ENCODE assay signal across 9 mouse cellular contexts in genomic region chr19:48206861-48207730, GRCm38 (mm10). TPM values are rescaled to one million over a fixed set of nuclear protein-coding genes. Genes with fewer than 3 reads are reported as not detected.
DNase-seq lines count a peak whose midpoint lies in the region; ATAC-seq and TF ChIP-seq lines count a peak whose summit lies in the region.
"Had no signal": no experiment of that assay in that cellular context is flagged by ENCODE, and none has a peak within 500 bp of the region (broad histone marks: within the 10 kb centered on the region; RNA-seq: fewer than 3 reads in every experiment).

No protein-coding gene starts in this region.

- intact Hi-C loops in heart, postnatal 36 days (cut with DNase I): loop anchor here (10.0 kb wide), 1 partner anchor 178 kb away; no protein-coding TSS in a partner anchor

- no peaks in the 10 kb centered on the region for H3K9me3 ChIP-seq in heart, embryonic 15.5 days (replicated peaks)
- H3K9me3 ChIP-seq in hindbrain, embryonic 10.5 days: peaks cover 1% of the 10 kb centered on the region; the same call in 1 of the 2 replicates
- H3K9me3 ChIP-seq in midbrain, embryonic 14.5 days (ENCODE audit: control insufficient read depth, low read length): peaks cover 3% of the 10 kb centered on the region; the same call in 1 of the 2 replicates

- peak overlapping the region; percentile 96 for H3K4me2 ChIP-seq in heart, embryonic 15.5 days
- peak overlapping the region; percentile 96 for H3K4me2 ChIP-seq in midbrain, embryonic 14.5 days (ENCODE audit: low read length)

- peaks cover 72% of the 10 kb centered on the region for H3K27me3 ChIP-seq in heart, embryonic 15.5 days
- H3K27me3 ChIP-seq in hindbrain, embryonic 10.5 days (ENCODE audit: insufficient read depth, poor library complexity, severe bottlenecking): peaks cover 61% of the 10 kb centered on the region
- peaks cover 3% of the 10 kb centered on the region for H3K27me3 ChIP-seq in midbrain, embryonic 14.5 days (ENCODE audit: control insufficient read depth, insufficient read depth, low read length)
- H3K27me3 ChIP-seq: CH12.LX had no signal

- no peak for TF ChIP-seq POLR2A in cortical plate, adult 2 months (IDR thresholded peaks at IDR 0.05; ENCODE audit: extremely low read depth, insufficient read depth, low read length)

- peak overlapping the region; percentile 52 for H3K4me3 ChIP-seq in heart, embryonic 15.5 days
- peak overlapping the region; percentile 96 for H3K4me3 ChIP-seq in cortical plate, adult 2 months (ENCODE audit: insufficient read depth, low read length)
- H3K4me3 ChIP-seq in hindbrain, embryonic 10.5 days: peak overlapping the region; percentile 78
- peak overlapping the region; percentile 64 for H3K4me3 ChIP-seq in midbrain, embryonic 14.5 days (replicated peaks; ENCODE audit: low read depth, low read length)

- H3K36me3 ChIP-seq in heart, embryonic 15.5 days: no peaks in the 10 kb centered on the region
- H3K36me3 ChIP-seq in hindbrain, embryonic 10.5 days: no peaks in the 10 kb centered on the region
- no peaks in the 10 kb centered on the region; the same call in 1 of the 2 replicates for H3K36me3 ChIP-seq in midbrain, embryonic 14.5 days (ENCODE audit: control insufficient read depth, insufficient read depth, low read length)

- 2% methylated on average over 21 of the region's 21 CpGs for WGBS in heart, embryonic 15.5 days
- WGBS in hindbrain, embryonic 10.5 days: 2% methylated on average over 21 of the region's 21 CpGs
- 1% methylated on average over 21 of the region's 21 CpGs for WGBS in midbrain, embryonic 14.5 days

- no peak for ATAC-seq in heart, embryonic 15.5 days (replicated peaks; ENCODE audit: insufficient number of reproducible peaks, insufficient read depth, low FRiP score, low read depth)
- ATAC-seq in midbrain, embryonic 14.5 days (ENCODE audit: low FRiP score, low TSS enrichment): no peak

- no peak for TF ChIP-seq CTCF in cortical plate, adult 2 months (IDR thresholded peaks at IDR 0.05; ENCODE audit: extremely low read depth, insufficient read depth, low read length)

- H3K27ac ChIP-seq in heart, embryonic 15.5 days: no peak overlapping the region
- H3K27ac ChIP-seq in cortical plate, adult 2 months (ENCODE audit: insufficient read depth, low read length): no peak overlapping the region
- H3K27ac ChIP-seq in hindbrain, embryonic 10.5 days: peak overlapping the region; percentile 75
- peak overlapping the region; percentile 82 for H3K27ac ChIP-seq in midbrain, embryonic 14.5 days (replicated peaks; ENCODE audit: low read depth, low read length)

- H3K9ac ChIP-seq in heart, embryonic 15.5 days: no peak overlapping the region
- peak overlapping the region; percentile 79 for H3K9ac ChIP-seq in midbrain, embryonic 14.5 days (replicated peaks; ENCODE audit: low read length)

- DNase-seq in heart, postnatal 36 days: no peak
- peak; percentile 34 for DNase-seq in hindbrain, embryonic 10.5 days (ENCODE audit: low spot score)
- DNase-seq in midbrain, embryonic 14.5 days: peak; percentile 42
- no peak for DNase-seq in c-Kit-positive CD71-positive TER-119-positive erythroid progenitor cells, embryonic 14.5 days (ENCODE audit: low spot score)
- DNase-seq in spleen, adult 18-20 months: no peak
- DNase-seq in gastrocnemius, postnatal 25 days: no peak

- H3K4me1 ChIP-seq in heart, embryonic 15.5 days (replicated peaks): peaks cover 26% of the 10 kb centered on the region
- peaks cover 2% of the 10 kb centered on the region; the same call in 1 of the 2 replicates for H3K4me1 ChIP-seq in cortical plate, adult 2 months (ENCODE audit: control insufficient read depth, insufficient read depth, low read length)
- H3K4me1 ChIP-seq in hindbrain, embryonic 10.5 days (replicated peaks): peaks cover 53% of the 10 kb centered on the region
- peaks cover 9% of the 10 kb centered on the region for H3K4me1 ChIP-seq in midbrain, embryonic 14.5 days (ENCODE audit: control insufficient read depth, insufficient read depth, low read length)

RNA-seq across cellular contexts. Expression of gene Sorcs3, which starts 1.3 kb away (rescaled TPM):
- 0.21 and 0.27 TPM in 2 replicates for polyA plus RNA-seq in heart, embryonic 15.5 days (2015; fragmentation: Nextera tagmentation; extraction: Ambion mirVana)
- not detected for total RNA-seq in heart, postnatal 36 days (2021)
- 15.4 and 19.6 TPM in 2 replicates for polyA plus RNA-seq in cortical plate, adult 2 months (2012; rRNA removed)
- polyA plus RNA-seq in hindbrain, embryonic 10.5 days (2016; fragmentation: Nextera tagmentation; extraction: Ambion mirVana): 1.2 and 3.1 TPM in 2 replicates
- polyA plus RNA-seq in midbrain, embryonic 14.5 days (2014; fragmentation: Nextera tagmentation; extraction: Ambion mirVana): 13.6 and 15.2 TPM in 2 replicates
- not detected for total RNA-seq in gastrocnemius, postnatal 25 days (2021)
- total RNA-seq: CH12.LX had no signal

Comparison
In these comparisons a context has a peak if more than half of its experiments do, and no peak if none do; other contexts are left out.
1. H3K27ac ChIP-seq: peak in hindbrain, embryonic 10.5 days (single experiment) and midbrain, embryonic 14.5 days (single experiment); none in heart, embryonic 15.5 days (single experiment) and cortical plate, adult 2 months (single experiment).
2. DNase-seq: peak in hindbrain, embryonic 10.5 days (single experiment) and midbrain, embryonic 14.5 days (single experiment); none in heart, postnatal 36 days (0 of 2), c-Kit-positive CD71-positive TER-119-positive erythroid progenitor cells, embryonic 14.5 days (single experiment), spleen, adult 18-20 months (0 of 2) and gastrocnemius, postnatal 25 days (single experiment).
3. Peak in every context shown above with its lines, with median percentiles within 50 percentile points of each other: H3K4me3 ChIP-seq.